Mouse (Mus musculus) layer of hippocampus, adult 18-20 months (tissue): ENCODE measurements at regions not wholly inside any gene's neighbourhood (a gene's known extent, or its start where the extent isn't known, plus 50 kb on each side); places are given as distances from the start of the nearest gene placed in this dataset.
A peak's percentile ranks its signal among the peaks of the same experiment; 100 is the strongest.

ENCODE experiments used
- DNase-seq, 2 experiments: peaks; one replicate each; pipeline ENCODE4 v3.0.0; 2022; ENCODE audit warnings: low spot score in 2 of 2

DNA sequence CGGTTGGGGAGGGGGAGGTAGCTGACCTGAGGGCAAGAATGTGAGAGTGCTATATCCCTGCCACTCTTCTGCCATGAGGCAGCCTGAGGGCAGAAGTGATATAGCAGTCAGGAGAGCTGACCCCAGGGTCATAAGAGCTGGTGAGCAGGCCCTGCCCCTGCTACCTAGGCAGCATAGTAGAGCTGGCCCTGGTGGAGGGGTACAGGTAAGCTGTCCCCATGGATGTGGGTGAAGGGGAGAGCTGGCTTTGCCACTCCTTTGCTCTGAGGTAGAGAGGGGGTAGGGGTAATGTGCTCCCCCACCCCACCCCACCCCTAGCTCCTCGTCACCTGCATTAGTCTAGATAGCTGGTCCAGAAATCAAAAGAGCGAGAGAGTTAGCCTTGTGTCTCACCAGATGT is 61.3 kb upstream of the Gm3839 start:
- no peak for DNase-seq

DNA sequence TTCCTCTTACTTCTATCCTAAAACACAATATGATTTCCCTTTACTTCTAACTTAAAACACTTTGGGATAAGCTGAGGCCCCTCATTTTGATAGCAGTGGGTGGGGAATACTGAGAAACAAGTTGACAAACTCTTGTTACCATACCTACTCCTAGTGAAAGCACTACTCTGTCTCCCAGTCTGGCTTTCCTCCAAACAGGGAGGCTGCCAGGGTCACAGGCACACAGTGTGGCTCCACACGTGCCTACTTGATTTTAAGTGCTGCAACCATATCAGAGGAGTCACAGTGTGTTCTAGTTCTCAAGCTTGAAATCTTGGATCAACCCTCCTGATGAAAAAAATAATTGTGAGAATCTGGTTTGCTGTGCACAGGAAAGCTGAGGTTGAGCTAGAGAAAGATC is 65.8 kb upstream of the Gm3839 start:
- no peak for DNase-seq

DNA sequence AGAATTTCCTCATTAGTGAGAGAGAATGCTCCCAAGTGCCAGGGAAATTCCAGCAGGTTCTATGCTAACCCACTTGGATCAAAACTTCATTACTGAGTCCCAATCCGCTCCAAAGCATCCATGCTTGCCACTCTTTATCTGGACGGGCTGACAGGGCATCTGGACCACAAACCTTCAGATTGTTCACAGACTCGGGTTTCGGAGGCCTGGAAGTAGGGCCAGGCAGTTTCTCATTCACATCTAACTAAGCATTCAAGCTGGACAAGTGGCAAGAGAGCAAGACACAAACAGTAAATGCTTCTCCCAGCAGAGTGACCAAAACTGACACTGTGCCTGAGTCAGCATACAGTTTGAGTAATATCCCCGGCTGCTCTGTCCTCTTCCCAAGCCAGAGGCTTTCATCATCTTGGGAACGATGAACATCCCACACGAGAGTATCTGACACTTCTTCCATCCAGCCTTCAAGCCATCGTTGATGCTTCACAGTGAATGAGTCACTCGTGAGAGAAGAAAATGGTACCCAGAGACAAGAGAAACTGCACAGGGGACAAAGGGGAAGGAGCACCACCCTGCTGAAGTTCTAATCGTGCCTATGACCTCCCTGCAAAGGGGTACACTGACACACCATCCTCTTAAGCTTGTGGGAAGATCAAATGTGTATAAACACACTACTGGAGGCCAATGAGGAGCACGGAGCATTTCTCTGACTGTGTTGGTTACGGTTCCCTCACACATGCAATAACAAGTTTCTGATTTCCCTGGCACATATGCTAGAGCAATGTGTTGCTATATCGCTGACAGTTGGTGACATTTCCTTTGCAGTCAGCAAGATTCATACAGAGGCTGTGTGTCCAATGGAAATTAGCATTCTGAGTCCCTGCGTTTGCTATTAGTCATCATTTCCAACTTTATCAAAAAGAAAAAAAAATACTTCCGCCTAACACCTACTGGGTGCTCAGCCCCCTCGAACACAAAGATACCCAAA is 72.0 kb upstream of the Gm3839 start:
- peak; percentile 77 to 86 for DNase-seq

DNA sequence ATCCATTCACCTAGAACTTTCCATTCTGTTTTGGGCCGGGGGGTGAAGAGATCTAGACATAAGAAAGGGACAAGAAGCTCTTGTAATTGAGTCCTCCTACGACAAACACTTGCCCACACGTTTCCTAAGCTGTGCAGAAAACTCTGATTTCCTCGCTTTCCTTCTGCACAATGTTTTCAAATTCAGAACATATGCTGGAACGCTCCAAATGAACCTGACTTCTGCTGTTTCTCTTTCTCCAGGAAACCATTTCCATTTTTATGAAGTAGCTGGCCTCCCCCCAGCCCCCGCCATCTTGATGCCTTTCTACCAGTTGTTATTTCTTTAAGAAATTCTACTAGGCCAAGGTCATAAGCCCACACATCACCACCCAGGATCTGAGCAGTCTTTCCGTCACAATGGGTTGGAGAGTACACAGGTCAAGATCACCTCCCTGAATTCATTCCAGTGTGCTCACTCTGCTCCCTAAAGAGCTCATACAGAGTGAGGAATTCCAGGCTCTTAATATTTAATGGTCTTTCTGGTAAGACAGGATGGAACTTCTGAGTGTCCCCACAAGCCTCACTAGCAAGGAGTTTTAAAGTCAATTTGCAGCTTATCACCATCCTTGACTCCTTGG is 78.7 kb upstream of the Gm3839 start:
- peak; percentile 13 to 62 for DNase-seq

DNA sequence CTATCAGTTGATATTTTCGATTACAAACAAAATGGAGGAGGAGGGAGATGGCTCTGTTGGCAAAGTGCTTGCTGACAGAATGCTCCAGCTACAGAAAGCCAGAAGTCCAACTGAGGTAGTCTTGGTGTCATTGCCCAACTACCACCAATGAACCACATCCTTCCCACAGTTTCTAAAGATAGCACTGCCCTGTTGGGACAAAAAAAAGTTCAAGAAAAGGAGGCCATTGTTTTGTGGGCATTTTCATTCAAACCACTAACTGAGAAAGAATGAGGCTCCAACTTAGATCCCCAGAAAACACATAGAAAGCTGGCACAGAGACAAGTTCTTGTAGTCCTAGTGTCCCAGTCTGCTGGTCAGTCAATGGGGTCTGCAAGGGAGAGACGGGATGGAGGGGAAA is 82.1 kb upstream of the Gm3839 start:
- DNase-seq = no peak

DNA sequence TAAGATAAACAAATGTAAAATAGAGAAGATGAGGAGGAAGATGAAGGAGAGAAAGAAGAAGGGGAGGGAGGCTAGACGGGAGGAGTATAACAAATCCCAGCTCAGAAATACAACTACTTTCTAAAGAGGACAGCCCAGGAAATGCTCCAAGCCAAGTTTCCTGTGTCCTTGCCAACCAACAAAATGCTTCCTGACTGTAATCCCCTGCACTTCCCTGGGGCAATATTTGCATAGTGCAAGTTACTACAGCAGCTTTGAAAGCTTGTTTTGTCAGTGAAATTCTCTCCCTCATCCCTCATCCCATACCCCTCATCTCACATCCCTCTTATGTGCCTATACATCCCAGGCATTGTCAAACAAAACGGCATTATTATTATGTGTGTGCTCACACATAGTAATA is 83.7 kb upstream of the Gm3839 start:
- DNase-seq = no peak

DNA sequence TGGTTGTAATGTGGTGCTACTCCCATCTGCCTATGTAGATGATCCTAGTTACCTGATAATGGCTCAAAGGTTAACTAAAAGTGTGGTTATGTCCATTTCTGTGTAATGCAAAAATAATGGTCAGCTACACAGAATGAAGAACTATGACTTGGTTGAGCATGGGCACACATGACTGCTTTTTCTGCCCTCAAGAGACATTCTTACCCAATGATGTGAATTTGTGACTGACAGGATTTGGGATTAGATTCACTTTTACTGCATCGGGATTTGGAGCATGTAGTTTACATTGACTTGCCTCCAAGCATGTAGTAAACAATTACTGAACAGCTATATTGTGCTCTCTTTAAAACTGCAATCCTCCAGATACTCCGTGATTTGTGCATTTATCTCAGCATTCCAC is 93.4 kb upstream of the Gm3839 start:
- no peak for DNase-seq

DNA sequence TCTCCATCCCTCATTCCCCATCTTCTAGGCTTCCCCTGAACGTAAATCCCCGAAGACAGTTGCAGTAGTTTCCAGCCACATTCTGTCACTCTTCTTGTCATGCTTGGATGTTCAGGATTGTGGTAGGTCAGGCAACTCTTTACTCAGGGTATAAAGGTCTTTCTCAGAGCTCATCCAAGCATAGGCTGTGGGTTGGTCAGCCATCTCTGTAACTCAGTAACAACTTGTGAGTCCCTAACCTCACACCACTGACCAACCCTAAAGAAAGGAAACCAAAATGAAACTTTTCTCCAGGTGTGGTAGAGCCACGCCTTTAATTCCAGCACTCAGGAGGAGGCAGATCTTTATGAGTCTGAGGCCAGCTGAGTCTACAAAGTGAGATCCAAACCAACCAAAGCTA is 75.6 kb upstream of the Ptprg start:
- DNase-seq = no peak

DNA sequence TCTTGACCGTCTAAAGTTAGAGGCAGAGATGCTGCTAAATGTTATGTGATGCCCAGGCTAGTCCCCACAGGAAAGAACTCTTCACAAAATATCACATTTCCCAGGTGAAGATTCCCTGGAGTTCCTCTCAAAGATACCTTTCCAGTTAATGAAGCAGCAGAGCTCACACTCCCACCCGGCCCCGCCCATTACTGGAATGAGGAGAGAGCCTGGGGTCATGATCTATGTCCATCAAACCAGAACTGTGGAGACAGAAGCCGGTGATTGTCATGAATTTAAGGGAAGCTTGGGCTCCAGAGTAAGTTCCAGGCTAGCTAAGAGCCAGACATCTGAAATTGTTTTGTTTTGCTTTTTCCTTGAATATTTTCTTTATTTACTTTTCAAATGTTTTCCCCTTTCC is 71.2 kb upstream of the Ptprg start:
- DNase-seq = no peak

DNA sequence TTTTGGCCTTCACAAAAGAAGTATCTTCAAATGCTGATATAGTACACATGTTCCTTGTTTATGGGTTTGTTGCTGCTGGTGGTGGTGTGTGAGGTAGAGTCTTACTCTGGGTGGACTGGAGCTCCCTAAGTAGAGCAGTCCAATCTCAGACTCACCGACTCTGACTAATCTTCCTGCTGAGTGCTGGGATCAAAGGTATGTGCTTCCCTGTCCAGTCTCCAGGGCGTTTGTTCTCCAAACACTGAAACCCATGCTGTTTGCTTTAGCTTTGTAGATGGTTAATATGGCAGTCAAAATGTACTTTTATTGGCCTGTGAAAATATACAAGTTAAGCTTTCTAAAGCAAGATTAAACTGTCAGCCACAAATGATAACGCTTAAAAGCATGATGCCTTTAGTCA is 67.0 kb upstream of the Ptprg start:
- DNase-seq = no peak

DNA sequence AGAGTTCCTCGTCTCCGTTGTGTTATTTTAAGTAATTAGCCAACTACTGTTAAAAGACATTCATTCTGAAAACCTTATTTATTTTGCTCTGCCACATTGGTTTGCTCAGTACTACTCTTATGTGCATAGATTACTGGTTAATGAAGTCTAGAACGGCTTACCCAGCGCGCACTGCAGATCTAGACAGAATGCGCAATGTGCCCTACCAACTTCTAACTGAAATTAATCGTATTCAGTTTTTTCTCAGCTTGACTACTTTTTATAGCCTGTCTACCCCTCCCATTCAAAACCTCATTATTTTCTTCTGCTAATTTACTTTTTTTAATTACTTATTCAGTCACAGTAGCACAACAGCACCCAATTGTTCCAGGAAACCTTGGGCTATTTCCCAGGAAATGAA is 51.6 kb upstream of the Ptprg start:
- DNase-seq = no peak

DNA sequence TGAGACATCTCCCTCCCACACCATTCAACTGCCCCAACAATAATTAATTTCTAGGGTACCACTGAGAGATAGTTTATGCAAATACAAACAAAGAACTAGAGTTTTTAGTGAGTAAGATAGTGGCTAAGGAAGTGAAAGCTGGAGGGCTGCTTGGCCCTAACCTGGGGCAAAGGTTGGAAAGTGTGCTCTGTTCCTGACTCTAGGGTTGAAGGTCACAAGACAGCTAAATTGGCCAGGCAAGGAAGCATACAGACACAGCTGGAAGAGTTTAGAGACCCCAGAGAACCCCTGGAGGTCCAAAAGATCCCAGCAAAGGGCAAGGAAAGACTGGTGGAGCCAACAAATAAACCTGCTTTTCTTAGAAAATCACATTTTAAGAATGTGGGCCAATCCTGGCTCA is 50.2 kb upstream of the Ptprg start:
- DNase-seq = no peak
